Mouse (Mus musculus): ENCODE measurements around the gene Slc10a3.
"Not testable (repeated sequence)": the region's sequence is repeated elsewhere in the genome, so short reads cannot be mapped to it uniquely, and the experiment has no call there.

Slc10a3 gene

GRCm38 (mm10) chrX:74372888-74373549 lies at the start of gene Slc10a3, which contains the start of gene Ubl4a:
Slc10a3 (minus strand) TSS chrX:74373349.
Ubl4a (minus strand) TSS chrX:74373218.
- peak; percentile 90 for DNase-seq (ENCODE audit: low read depth, low spot score)

- peak; percentile 64 for DNase-seq (ENCODE audit: low read depth, low spot score)
Observed at GRCm38 (mm10) chrX:74413377-74413776, 40.2 kb upstream of the Slc10a3 start.

- DNase-seq (ENCODE audit: low read depth, low spot score): no peak
Observed at GRCm38 (mm10) chrX:74408340-74408739, 35.2 kb upstream of the Slc10a3 start.

- no peak for DNase-seq (ENCODE audit: low read depth, low spot score)
Observed at GRCm38 (mm10) chrX:74400136-74400535, 27.0 kb upstream of the Slc10a3 start.

- DNase-seq (ENCODE audit: low read depth, low spot score): peak; percentile 90
Observed at GRCm38 (mm10) chrX:74392535-74393443, 19.6 kb upstream of the Slc10a3 start, which contains the start of the genes Fam3a and Ikbkg. Fam3a (minus strand) TSS chrX:74393272. Ikbkg (plus strand) TSS chrX:74393290.

GRCm38 (mm10) chrX:74388153-74388552 lies 15.0 kb upstream of the Slc10a3 start:
- no peak for DNase-seq (ENCODE audit: low read depth, low spot score)

- no peak for DNase-seq (ENCODE audit: low read depth, low spot score)
Observed at GRCm38 (mm10) chrX:74384451-74384850, 11.3 kb upstream of the Slc10a3 start.

- peak; percentile 81 for DNase-seq (ENCODE audit: low read depth, low spot score)
Observed at GRCm38 (mm10) chrX:74368209-74368909, 4.8 kb downstream of the Slc10a3 start.

- no peak for DNase-seq (ENCODE audit: low read depth, low spot score)
Observed at GRCm38 (mm10) chrX:74367512-74367911, 5.6 kb downstream of the Slc10a3 start.

GRCm38 (mm10) chrX:74359171-74359570 lies 14.0 kb downstream of the Slc10a3 start:
- DNase-seq (ENCODE audit: low read depth, low spot score): no peak

GRCm38 (mm10) chrX:74357069-74357468 lies 16.1 kb downstream of the Slc10a3 start:
- DNase-seq (ENCODE audit: low read depth, low spot score): not testable (repeated sequence)

GRCm38 (mm10) chrX:74353467-74353770 lies 19.7 kb downstream of the Slc10a3 start, which contains the start of gene Lage3:
Lage3 (minus strand) TSS chrX:74353618.
- DNase-seq (ENCODE audit: low read depth, low spot score): peak; percentile 83

- peak; percentile 19 for DNase-seq (ENCODE audit: low read depth, low spot score)
Observed at GRCm38 (mm10) chrX:74352645-74353466, 20.3 kb downstream of the Slc10a3 start.

GRCm38 (mm10) chrX:74330166-74330930 lies 42.8 kb downstream of the Slc10a3 start:
- no peak for DNase-seq (ENCODE audit: low read depth, low spot score)

GRCm38 (mm10) chrX:74329215-74329671 lies 43.9 kb downstream of the Slc10a3 start:
- no peak for DNase-seq (ENCODE audit: low read depth, low spot score)

GRCm38 (mm10) chrX:74328725-74329161 lies 44.4 kb downstream of the Slc10a3 start, which contains the start of gene Plxna3:
Plxna3 (plus strand) TSS chrX:74329066.
- DNase-seq (ENCODE audit: low read depth, low spot score): peak; percentile 85

Data from A20 (cell line).